Mouse (Mus musculus): ENCODE data around the gene Polr1c. TPM values are rescaled to one million over a fixed set of nuclear protein-coding genes. Genes with fewer than 3 reads are reported as not detected.

The Polr1c gene
- 26.2 and 28.7 TPM in 2 replicates for polyA plus RNA-seq (2015; fragmentation: Nextera tagmentation; extraction: Ambion mirVana)

DNA sequence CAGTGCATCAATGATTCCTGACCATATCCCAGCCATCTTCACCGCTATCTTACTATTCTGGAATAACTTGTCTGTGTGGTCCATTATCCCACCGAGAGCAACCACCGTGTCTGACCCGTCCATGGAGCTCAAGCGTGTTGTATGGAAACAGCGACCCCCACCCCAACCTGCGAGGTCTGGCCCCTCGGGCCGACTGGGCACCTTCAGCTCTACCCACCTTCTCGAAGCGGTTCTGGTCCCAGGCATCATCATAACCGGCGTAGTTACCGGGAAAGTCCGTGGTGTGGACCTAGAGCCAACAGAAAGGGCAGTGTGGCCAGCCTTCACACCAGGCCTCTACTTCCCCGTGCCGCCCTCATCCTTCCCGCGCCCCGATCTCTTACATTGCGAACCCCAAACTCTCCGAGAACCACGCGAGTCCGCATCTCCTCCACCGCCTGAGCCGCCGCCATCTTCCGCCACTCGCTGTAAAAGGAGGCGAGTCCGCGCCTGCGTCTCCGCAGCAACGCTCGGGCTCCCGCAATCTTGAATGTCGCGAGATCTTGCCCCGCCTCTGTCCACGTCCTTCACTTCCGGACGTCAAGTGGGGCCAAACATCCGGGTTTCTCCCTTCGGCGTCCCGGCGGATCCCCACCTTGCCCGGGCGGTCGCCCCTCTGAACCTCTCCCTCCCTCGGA lies at the start of gene Polr1c, which contains the start of gene Yipf3:
Polr1c (minus strand) TSS at position 543 of the 677 bp plus-strand sequence.
Yipf3 (plus strand) TSS at position 569 of the 677 bp plus-strand sequence.
- H3K36me3 ChIP-seq (ENCODE audit: control insufficient read depth, insufficient read depth): peaks cover 50% of the 10 kb centered on the region
- no peaks in the 10 kb centered on the region for H3K9me3 ChIP-seq (replicated peaks; ENCODE audit: control insufficient read depth, low read length)

DNA sequence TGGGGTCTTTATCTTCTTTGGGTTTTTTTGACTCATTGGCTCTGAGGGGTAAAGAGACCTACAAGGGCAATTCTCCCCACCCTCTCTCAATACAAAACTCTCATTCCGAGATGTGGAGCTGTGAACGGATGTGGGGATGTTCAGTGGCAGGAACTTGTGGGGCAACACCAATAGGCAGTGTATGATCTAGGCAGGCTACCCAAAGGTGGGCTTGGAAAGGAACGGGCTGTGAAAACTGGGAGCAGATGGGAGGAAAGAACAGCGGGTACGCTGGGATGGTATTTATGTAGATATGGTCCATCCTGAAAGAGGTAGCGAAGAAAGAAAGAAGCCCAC lies 49.1 kb upstream of the Polr1c start:
- H3K9ac ChIP-seq (ENCODE audit: low read depth, low read length): no peak overlapping the region
- WGBS (ENCODE audit: insufficient replicate concordance): 8% methylated on average over 6 of the region's 6 CpGs

More for the DNA sequence above, at the start of gene Polr1c, which contains the start of gene Yipf3:
- Histone ChIP-seq H3K4me2 (ENCODE audit: low read depth, low read length) (peak within 1 kb of the TSS; percentile 94), H3K4me3 (ENCODE audit: low read depth, low read length) (peak within 1 kb of the TSS; percentile 99), H3K27ac (ENCODE audit: low read length) (peak within 1 kb of the TSS; percentile 88), H3K4me1 (ENCODE audit: control insufficient read depth, low read depth, low read length) (peaks cover 20% of the 10 kb centered on the region), H3K9ac (ENCODE audit: low read depth, low read length) (peak within 1 kb of the TSS; percentile 99), H3K27me3 (ENCODE audit: control insufficient read depth, insufficient read depth, low read depth, low read length) (no peaks in the 10 kb centered on the region)
- under 1% methylated on average over 53 of the region's 53 CpGs for WGBS (ENCODE audit: insufficient replicate concordance)
- peak; percentile 95 for ATAC-seq (ENCODE audit: low read depth)

DNA sequence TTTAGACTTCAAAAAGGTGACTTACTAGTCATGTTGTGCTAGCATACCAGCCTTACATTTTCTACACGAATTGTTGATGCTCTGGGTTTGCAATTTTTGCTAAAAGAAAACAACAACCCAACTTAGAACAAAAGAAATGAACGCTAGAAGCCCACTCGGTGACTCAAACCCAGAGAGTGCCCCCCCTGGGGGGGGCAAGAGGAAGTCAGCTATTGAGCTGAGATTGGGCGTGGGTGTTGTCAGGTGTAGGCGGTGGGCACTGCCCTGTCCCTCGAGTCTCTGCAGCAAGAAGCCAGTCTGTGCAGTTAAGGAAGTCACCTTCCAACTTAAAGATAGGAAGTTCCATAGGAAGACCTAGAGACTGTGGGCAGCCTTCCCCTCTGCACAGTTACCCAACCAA lies 48.7 kb upstream of the Polr1c start:
- H3K27ac ChIP-seq (ENCODE audit: low read length): no peak overlapping the region
- WGBS (ENCODE audit: insufficient replicate concordance): 24% methylated on average over 6 of the region's 6 CpGs
- no peak for ATAC-seq (ENCODE audit: low read depth)
- no peak overlapping the region for H3K9ac ChIP-seq (ENCODE audit: low read depth, low read length)
- H3K4me2 ChIP-seq (ENCODE audit: low read depth, low read length): no peak overlapping the region
- peaks cover 54% of the 10 kb centered on the region for H3K27me3 ChIP-seq (ENCODE audit: control insufficient read depth, insufficient read depth, low read depth, low read length)
- no peak overlapping the region for H3K4me3 ChIP-seq (ENCODE audit: low read depth, low read length)
- H3K9me3 ChIP-seq (replicated peaks; ENCODE audit: control insufficient read depth, low read length): no peaks in the 10 kb centered on the region
- no peaks in the 10 kb centered on the region for H3K36me3 ChIP-seq (ENCODE audit: control insufficient read depth, insufficient read depth)
- peaks cover 7% of the 10 kb centered on the region for H3K4me1 ChIP-seq (ENCODE audit: control insufficient read depth, low read depth, low read length)

More for the DNA sequence above, 49.1 kb upstream of the Polr1c start:
- Histone ChIP-seq H3K4me3 (ENCODE audit: low read depth, low read length) (no peak overlapping the region), H3K4me1 (ENCODE audit: control insufficient read depth, low read depth, low read length) (peaks cover 7% of the 10 kb centered on the region), H3K27ac (ENCODE audit: low read length) (no peak overlapping the region), H3K36me3 (ENCODE audit: control insufficient read depth, insufficient read depth) (no peaks in the 10 kb centered on the region), H3K9me3 (replicated peaks; ENCODE audit: control insufficient read depth, low read length) (no peaks in the 10 kb centered on the region), H3K27me3 (ENCODE audit: control insufficient read depth, insufficient read depth, low read depth, low read length) (peaks cover 52% of the 10 kb centered on the region), H3K4me2 (ENCODE audit: low read depth, low read length) (peak overlapping the region; percentile 73)
- no peak for ATAC-seq (ENCODE audit: low read depth)

DNA sequence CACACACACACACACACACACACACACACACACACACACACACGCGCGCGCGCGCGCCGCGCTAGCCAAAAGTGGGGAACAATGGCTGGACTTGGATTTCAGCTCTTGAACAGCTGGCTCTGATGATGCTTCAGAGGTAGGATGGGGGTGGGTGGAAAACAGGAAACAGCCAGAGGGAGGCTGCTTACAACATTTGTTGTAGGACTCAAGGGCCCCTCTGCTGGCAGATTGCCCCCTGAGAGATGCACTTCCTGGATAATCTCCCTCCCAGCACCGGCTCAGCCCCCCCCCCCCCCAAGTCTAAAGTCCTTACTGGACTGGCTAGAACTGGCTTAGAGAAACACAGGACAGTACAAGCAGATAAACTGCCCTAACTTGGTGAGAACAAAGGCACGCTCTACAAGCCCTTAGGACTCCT lies 39.8 kb upstream of the Polr1c start:
- Histone ChIP-seq H3K27me3 (ENCODE audit: control insufficient read depth, insufficient read depth, low read depth, low read length) (0 out of 2 replicates have a peak, but pooled peaks cover 3% of the 10 kb centered on the region), H3K4me2 (ENCODE audit: low read depth, low read length) (no peak overlapping the region), H3K36me3 (ENCODE audit: control insufficient read depth, insufficient read depth) (no peaks in the 10 kb centered on the region), H3K9ac (ENCODE audit: low read depth, low read length) (no peak overlapping the region), H3K9me3 (replicated peaks; ENCODE audit: control insufficient read depth, low read length) (no peaks in the 10 kb centered on the region), H3K4me1 (ENCODE audit: control insufficient read depth, low read depth, low read length) (peaks cover 5% of the 10 kb centered on the region), H3K4me3 (ENCODE audit: low read depth, low read length) (no peak overlapping the region), H3K27ac (ENCODE audit: low read length) (no peak overlapping the region)
- ATAC-seq (ENCODE audit: low read depth): no peak
- 41% methylated on average over 11 of the region's 11 CpGs for WGBS (ENCODE audit: insufficient replicate concordance)

DNA sequence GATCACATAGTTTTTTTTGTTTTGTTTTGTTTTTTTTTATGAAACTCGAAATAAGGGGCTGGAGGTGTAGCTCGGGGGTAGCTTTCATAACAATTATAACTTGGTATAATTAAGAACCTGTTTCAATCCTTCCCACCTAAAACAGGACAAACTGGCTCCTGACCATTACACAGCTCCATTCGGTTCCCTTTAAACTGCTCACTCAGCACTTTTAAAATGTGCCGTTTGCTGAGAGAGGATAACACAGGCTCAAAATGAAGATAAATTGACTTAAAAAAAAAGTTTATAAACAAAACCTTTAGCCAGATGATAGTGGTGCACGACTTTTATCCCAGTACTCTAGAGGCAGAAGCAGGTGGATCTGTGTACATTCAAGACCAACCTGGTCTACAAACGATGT lies 37.6 kb upstream of the Polr1c start:
- Histone ChIP-seq H3K9me3 (replicated peaks; ENCODE audit: control insufficient read depth, low read length) (no peaks in the 10 kb centered on the region), H3K27me3 (ENCODE audit: control insufficient read depth, insufficient read depth, low read depth, low read length) (no peaks in the 10 kb centered on the region), H3K27ac (ENCODE audit: low read length) (no peak overlapping the region), H3K4me1 (ENCODE audit: control insufficient read depth, low read depth, low read length) (peaks cover 16% of the 10 kb centered on the region), H3K4me2 (ENCODE audit: low read depth, low read length) (no peak overlapping the region), H3K9ac (ENCODE audit: low read depth, low read length) (no peak overlapping the region), H3K36me3 (ENCODE audit: control insufficient read depth, insufficient read depth) (no peaks in the 10 kb centered on the region), H3K4me3 (ENCODE audit: low read depth, low read length) (no peak overlapping the region)
- WGBS (ENCODE audit: insufficient replicate concordance): 46% methylated on average over 6 of the region's 6 CpGs
- no peak for ATAC-seq (ENCODE audit: low read depth)

DNA sequence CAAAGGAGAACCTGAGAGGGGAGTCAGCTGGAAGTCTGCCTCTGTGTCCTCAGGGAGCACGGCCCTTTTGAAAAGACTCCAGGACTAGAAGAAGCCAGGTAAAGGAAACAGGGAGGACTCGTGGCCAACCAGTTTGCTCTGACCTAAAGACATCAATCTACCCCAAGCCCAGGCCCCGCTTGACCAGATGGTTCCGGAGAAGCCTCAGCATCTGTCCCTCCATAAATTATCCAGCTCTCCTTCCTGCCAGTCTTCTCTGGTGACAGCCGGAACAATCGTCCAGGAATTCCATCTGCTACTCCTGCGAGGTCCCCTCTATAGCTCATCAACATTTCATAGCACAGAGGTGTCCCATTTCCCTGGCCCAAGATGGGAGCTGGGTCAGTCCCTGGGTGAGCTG lies 36.8 kb upstream of the Polr1c start:
- Histone ChIP-seq H3K36me3 (ENCODE audit: control insufficient read depth, insufficient read depth) (no peaks in the 10 kb centered on the region; the same call in 1 of the 2 replicates), H3K4me2 (ENCODE audit: low read depth, low read length) (no peak overlapping the region), H3K9me3 (replicated peaks; ENCODE audit: control insufficient read depth, low read length) (no peaks in the 10 kb centered on the region), H3K27ac (ENCODE audit: low read length) (no peak overlapping the region), H3K4me1 (ENCODE audit: control insufficient read depth, low read depth, low read length) (peaks cover 16% of the 10 kb centered on the region), H3K27me3 (ENCODE audit: control insufficient read depth, insufficient read depth, low read depth, low read length) (no peaks in the 10 kb centered on the region), H3K4me3 (ENCODE audit: low read depth, low read length) (no peak overlapping the region), H3K9ac (ENCODE audit: low read depth, low read length) (no peak overlapping the region)
- WGBS (ENCODE audit: insufficient replicate concordance): 37% methylated on average over 7 of the region's 7 CpGs
- no peak for ATAC-seq (ENCODE audit: low read depth)

DNA sequence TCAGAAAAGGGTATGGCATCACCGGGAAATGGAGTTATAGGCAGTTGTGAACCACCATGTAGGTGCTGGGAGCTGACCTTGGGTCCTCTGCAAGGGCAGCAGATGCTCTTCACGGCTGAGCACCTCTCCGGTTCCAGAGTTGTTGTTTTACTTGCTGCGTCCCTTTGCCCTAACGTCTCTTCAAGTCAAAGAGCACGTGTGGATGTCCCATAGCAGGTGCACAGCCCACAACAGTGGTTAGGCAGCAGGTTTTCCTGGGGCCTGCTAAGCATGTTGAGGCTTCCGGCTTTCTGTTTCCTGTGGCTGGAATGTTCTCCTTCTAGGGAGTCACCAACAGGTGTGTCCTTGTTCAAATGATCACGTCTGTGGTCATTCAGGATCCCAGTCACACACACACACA lies 36.1 kb upstream of the Polr1c start:
- Histone ChIP-seq H3K4me3 (ENCODE audit: low read depth, low read length) (no peak overlapping the region), H3K27ac (ENCODE audit: low read length) (no peak overlapping the region), H3K27me3 (ENCODE audit: control insufficient read depth, insufficient read depth, low read depth, low read length) (no peaks in the 10 kb centered on the region), H3K4me2 (ENCODE audit: low read depth, low read length) (no peak overlapping the region), H3K9me3 (replicated peaks; ENCODE audit: control insufficient read depth, low read length) (no peaks in the 10 kb centered on the region), H3K9ac (ENCODE audit: low read depth, low read length) (no peak overlapping the region), H3K36me3 (ENCODE audit: control insufficient read depth, insufficient read depth) (peaks cover 4% of the 10 kb centered on the region; the same call in 1 of the 2 replicates), H3K4me1 (ENCODE audit: control insufficient read depth, low read depth, low read length) (peaks cover 16% of the 10 kb centered on the region)
- 71% methylated on average over 8 of the region's 8 CpGs for WGBS (ENCODE audit: insufficient replicate concordance)
- ATAC-seq (ENCODE audit: low read depth): no peak

DNA sequence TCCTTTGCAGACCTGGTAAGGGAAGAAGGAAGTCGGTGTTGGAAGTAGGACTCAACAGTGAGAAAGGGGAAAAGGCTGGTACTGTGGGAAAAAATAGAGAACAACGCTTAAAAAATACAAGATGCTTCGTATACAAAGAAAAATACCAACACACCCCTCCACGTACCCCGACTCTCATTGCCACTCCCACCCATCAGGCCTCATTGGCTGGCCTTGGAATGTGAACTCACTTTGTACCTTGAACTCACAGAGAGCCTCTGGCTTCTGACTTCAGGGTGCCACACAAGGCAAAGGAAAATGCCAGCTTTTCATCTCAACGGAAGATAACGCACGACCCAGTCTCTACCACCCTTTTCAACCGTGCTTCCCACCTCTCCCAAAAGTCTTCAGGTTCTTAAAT lies 35.3 kb upstream of the Polr1c start:
- ATAC-seq (ENCODE audit: low read depth): no peak; the same call in 1 of the 2 replicates
- Histone ChIP-seq H3K9me3 (replicated peaks; ENCODE audit: control insufficient read depth, low read length) (no peaks in the 10 kb centered on the region), H3K9ac (ENCODE audit: low read depth, low read length) (peak overlapping the region; percentile 83; the same call in 1 of the 2 replicates), H3K27me3 (ENCODE audit: control insufficient read depth, insufficient read depth, low read depth, low read length) (no peaks in the 10 kb centered on the region), H3K27ac (ENCODE audit: low read length) (no peak overlapping the region), H3K4me3 (ENCODE audit: low read depth, low read length) (peak overlapping the region; percentile 80), H3K4me2 (ENCODE audit: low read depth, low read length) (peak overlapping the region; percentile 94), H3K36me3 (ENCODE audit: control insufficient read depth, insufficient read depth) (peaks cover 4% of the 10 kb centered on the region; the same call in 1 of the 2 replicates), H3K4me1 (ENCODE audit: control insufficient read depth, low read depth, low read length) (peaks cover 16% of the 10 kb centered on the region)
- 26% methylated on average over 9 of the region's 9 CpGs for WGBS (ENCODE audit: insufficient replicate concordance)

DNA sequence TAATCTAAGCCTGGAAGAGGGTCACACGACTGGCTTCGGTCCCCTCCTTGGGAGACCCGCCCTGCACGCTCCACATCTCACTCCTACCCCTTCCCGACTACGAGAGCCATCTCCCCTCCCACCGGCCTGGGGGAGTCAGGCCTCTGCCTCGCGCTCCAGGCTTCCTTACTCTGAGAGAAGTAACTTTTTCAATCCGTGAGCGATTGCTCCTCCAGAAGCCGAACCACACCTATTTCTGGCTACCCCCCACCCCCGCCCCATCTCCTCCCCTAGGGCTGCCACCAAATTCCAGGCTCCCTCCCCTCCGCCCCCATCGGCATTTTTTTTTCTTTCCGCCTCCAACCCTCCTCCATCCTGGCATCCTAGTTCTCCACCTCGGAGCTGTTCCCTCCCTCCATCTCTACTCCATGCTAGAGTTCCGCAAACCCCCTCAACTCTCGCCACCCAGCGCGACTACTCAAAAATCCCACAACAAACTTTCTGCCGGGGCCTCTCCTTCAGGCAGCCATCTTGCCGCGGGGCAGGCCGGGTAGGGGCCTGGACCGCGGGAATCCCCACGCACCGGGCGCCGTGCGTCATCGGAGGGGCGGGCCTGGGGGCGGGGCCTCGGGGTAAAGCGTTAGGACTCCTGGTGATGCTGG lies 34.7 kb upstream of the Polr1c start, which contains the start of gene Tjap1:
Tjap1 (minus strand) TSS at position 544 of the 641 bp plus-strand sequence.
- H3K4me3 ChIP-seq (ENCODE audit: low read depth, low read length): peak within 1 kb of the TSS; percentile 80
- peak within 1 kb of the TSS; percentile 94 for H3K4me2 ChIP-seq (ENCODE audit: low read depth, low read length)
- no peaks in the 10 kb centered on the region for H3K27me3 ChIP-seq (ENCODE audit: control insufficient read depth, insufficient read depth, low read depth, low read length)
- ATAC-seq (ENCODE audit: low read depth): peak; percentile 96
- H3K9me3 ChIP-seq (replicated peaks; ENCODE audit: control insufficient read depth, low read length): no peaks in the 10 kb centered on the region
- peaks cover 4% of the 10 kb centered on the region; the same call in 1 of the 2 replicates for H3K36me3 ChIP-seq (ENCODE audit: control insufficient read depth, insufficient read depth)
- H3K4me1 ChIP-seq (ENCODE audit: control insufficient read depth, low read depth, low read length): peaks cover 16% of the 10 kb centered on the region
- H3K27ac ChIP-seq (ENCODE audit: low read length): peak within 1 kb of the TSS; percentile 61
- WGBS (ENCODE audit: insufficient replicate concordance): under 1% methylated on average over 37 of the region's 37 CpGs
- peak within 1 kb of the TSS; percentile 83 for H3K9ac ChIP-seq (ENCODE audit: low read depth, low read length)
